Mouse (Mus musculus) kidney, postnatal 4 days (tissue): ENCODE measurements around the gene Hrh3.

Source experiments
- DNase-seq, 2 experiments: peaks; one replicate each; pipeline ENCODE4 v3.0.0; 2021; ENCODE audit warnings: mixed read lengths in 2 of 2

The Hrh3 gene

GRCm38 (mm10) chr2:180105441-180106190 lies 1.3 kb upstream of the Hrh3 start:
- DNase-seq: peak in 1 of 2 experiments; percentile 22

GRCm38 (mm10) chr2:180104659-180105377 lies 530 bp upstream of the Hrh3 start:
- no peak for DNase-seq

- DNase-seq: no peak
These were observed 924 bp downstream of the Hrh3 start for GRCm38 (mm10) chr2:180103151-180103977.

GRCm38 (mm10) chr2:180099529-180099928 lies 4.8 kb downstream of the Hrh3 start:
- peak; percentile 35 to 48 for DNase-seq

GRCm38 (mm10) chr2:180098167-180098566 lies 6.1 kb downstream of the Hrh3 start:
- no peak for DNase-seq

GRCm38 (mm10) chr2:180097585-180097984 lies 6.7 kb downstream of the Hrh3 start:
- no peak for DNase-seq

- no peak for DNase-seq
These were observed 8.6 kb downstream of the Hrh3 start for GRCm38 (mm10) chr2:180095711-180096110.

GRCm38 (mm10) chr2:180090285-180090684 lies 14.0 kb downstream of the Hrh3 start:
- DNase-seq: no peak

- no peak for DNase-seq
These were observed 16.8 kb downstream of the Hrh3 start for GRCm38 (mm10) chr2:180087472-180087871.

GRCm38 (mm10) chr2:180086637-180087027 lies 17.7 kb downstream of the Hrh3 start:
- no peak for DNase-seq

- peak in 1 of 2 experiments; percentile 51 for DNase-seq
These were observed 18.2 kb downstream of the Hrh3 start for GRCm38 (mm10) chr2:180085926-180086636.

- DNase-seq: no peak
These were observed 19.7 kb downstream of the Hrh3 start for GRCm38 (mm10) chr2:180084565-180084964.

GRCm38 (mm10) chr2:180083063-180083462 lies 21.2 kb downstream of the Hrh3 start:
- no peak for DNase-seq

- DNase-seq: no peak
These were observed 23.6 kb downstream of the Hrh3 start for GRCm38 (mm10) chr2:180080680-180081079.

- DNase-seq: no peak
These were observed 26.7 kb downstream of the Hrh3 start for GRCm38 (mm10) chr2:180077622-180078021.

GRCm38 (mm10) chr2:180072886-180073285 lies 31.4 kb downstream of the Hrh3 start:
- DNase-seq: no peak

GRCm38 (mm10) chr2:180071671-180072070 lies 32.6 kb downstream of the Hrh3 start:
- DNase-seq: no peak

- DNase-seq: peak; percentile 95 to 97
These were observed 33.5 kb downstream of the Hrh3 start, which contains the start of gene Mtg2 for GRCm38 (mm10) chr2:180070481-180071453. TSS of gene Mtg2 (plus strand) at chr2:180070588.

- DNase-seq: no peak
These were observed 34.4 kb downstream of the Hrh3 start for GRCm38 (mm10) chr2:180069770-180070480.

GRCm38 (mm10) chr2:180063338-180064131 lies 40.8 kb downstream of the Hrh3 start:
- DNase-seq: no peak
